Mouse (Mus musculus): ENCODE measurements at regions not wholly inside any gene's neighbourhood (a gene's known extent, or its start where the extent isn't known, plus 50 kb on each side); places are given as distances from the start of the nearest gene placed in this dataset.

DNA sequence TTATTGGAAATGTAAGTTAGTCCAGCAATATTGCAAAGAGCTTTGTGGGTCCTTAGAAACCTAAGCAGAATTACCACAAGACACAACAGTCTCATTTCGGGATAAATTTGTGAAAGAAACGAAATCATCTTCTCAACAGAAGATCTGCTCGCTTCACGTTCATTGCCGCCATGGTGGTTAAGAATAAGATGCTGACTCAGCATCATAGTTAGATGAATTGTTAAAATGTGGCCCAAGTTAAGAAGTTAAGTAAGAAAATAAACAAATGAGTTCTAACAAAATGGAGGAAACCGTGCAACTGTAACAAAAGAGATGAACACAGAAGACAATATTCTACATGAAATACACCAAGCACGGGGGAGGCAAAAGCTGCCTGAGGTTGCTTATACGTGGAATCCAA lies 465.9 kb upstream of the Pmfbp1 start:
- Histone ChIP-seq H3K9me3 (ENCODE audit: control insufficient read depth, insufficient read depth, low read depth, low read length) (no peaks in the 10 kb centered on the region), H3K4me3 (ENCODE audit: insufficient read depth in 1 of 2, low read depth in 1 of 2, low read length in 2 of 2, poor library complexity in 1 of 2, severe bottlenecking in 1 of 2) (no peak overlapping the region), H3K27ac (ENCODE audit: insufficient read depth, low read depth, low read length, poor library complexity, severe bottlenecking) (no peak overlapping the region), H3K9ac (ENCODE audit: insufficient read depth, low read depth, low read length, poor library complexity, severe bottlenecking) (no peak overlapping the region), H3K36me3 (ENCODE audit: control insufficient read depth, insufficient read depth, low read length, poor library complexity, severe bottlenecking) (no peaks in the 10 kb centered on the region), H3K4me1 (ENCODE audit: control insufficient read depth in 2 of 2, insufficient read depth in 2 of 2, low read length in 2 of 2, poor library complexity in 1 of 2) (no peaks in the 10 kb centered on the region)
- DNase-seq (ENCODE audit: low read depth, low spot score) = no peak
- in situ Hi-C loops (cut with MboI; ENCODE audit: low sequenced_read_pairs in 2 of 2, unreplicated experiment in 2 of 2) = no loop called here
- TF ChIP-seq MAFK (IDR thresholded peaks at IDR 0.05; ENCODE audit: insufficient read depth, low read depth, low read length) (peak; percentile 92), ZC3H11A (IDR thresholded peaks at IDR 0.05; ENCODE audit: borderline replicate concordance, low read depth, low read length) (no peak)

DNA sequence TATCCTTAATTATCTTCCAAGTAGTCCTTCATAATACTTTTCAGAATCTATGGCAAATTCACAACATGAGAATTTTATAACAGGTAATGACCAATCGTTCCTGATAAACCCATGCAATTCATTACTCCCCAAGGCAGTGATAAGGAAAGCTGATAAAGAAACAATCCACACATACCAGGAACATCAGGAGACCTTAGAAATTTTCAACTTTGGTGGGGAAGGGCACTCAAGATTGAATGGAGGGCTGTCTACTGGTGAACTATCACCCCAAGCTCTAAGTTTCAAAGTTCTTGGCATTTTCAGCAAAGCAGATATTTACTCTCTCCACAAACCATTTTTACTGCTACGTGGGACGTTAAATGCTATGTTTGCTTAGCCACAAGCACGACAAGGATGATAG lies 440.2 kb upstream of the Pmfbp1 start:
- no peak overlapping the region for H3K27ac ChIP-seq (ENCODE audit: insufficient read depth, low read depth, low read length, poor library complexity, severe bottlenecking)
- H3K4me1 ChIP-seq (ENCODE audit: control insufficient read depth in 2 of 2, insufficient read depth in 2 of 2, low read length in 2 of 2, poor library complexity in 1 of 2) = no peaks in the 10 kb centered on the region; a peak in 1 of 4 replicates
- TF ChIP-seq ZNF384 (IDR thresholded peaks at IDR 0.05; ENCODE audit: low read depth, low read length) (no peak), ZC3H11A (IDR thresholded peaks at IDR 0.05; ENCODE audit: borderline replicate concordance, low read depth, low read length) (no peak), MAFK (IDR thresholded peaks at IDR 0.05; ENCODE audit: insufficient read depth, low read depth, low read length) (no peak), CHD2 (IDR thresholded peaks at IDR 0.05; ENCODE audit: low read depth, low read length) (no peak), HCFC1 (IDR thresholded peaks at IDR 0.05; ENCODE audit: borderline replicate concordance, insufficient read depth, low read length) (no peak)
- H3K36me3 ChIP-seq (ENCODE audit: control insufficient read depth, insufficient read depth, low read length, poor library complexity, severe bottlenecking) = no peaks in the 10 kb centered on the region
- in situ Hi-C loops (cut with MboI; ENCODE audit: low sequenced_read_pairs in 2 of 2, unreplicated experiment in 2 of 2) = no loop called here
- H3K9me3 ChIP-seq (ENCODE audit: control insufficient read depth, insufficient read depth, low read depth, low read length) = no peaks in the 10 kb centered on the region
- H3K9ac ChIP-seq (ENCODE audit: insufficient read depth, low read depth, low read length, poor library complexity, severe bottlenecking) = no peak overlapping the region
- H3K4me3 ChIP-seq (ENCODE audit: insufficient read depth in 1 of 2, low read depth in 1 of 2, low read length in 2 of 2, poor library complexity in 1 of 2, severe bottlenecking in 1 of 2) = no peak overlapping the region
- no peak for DNase-seq (ENCODE audit: low read depth, low spot score)

DNA sequence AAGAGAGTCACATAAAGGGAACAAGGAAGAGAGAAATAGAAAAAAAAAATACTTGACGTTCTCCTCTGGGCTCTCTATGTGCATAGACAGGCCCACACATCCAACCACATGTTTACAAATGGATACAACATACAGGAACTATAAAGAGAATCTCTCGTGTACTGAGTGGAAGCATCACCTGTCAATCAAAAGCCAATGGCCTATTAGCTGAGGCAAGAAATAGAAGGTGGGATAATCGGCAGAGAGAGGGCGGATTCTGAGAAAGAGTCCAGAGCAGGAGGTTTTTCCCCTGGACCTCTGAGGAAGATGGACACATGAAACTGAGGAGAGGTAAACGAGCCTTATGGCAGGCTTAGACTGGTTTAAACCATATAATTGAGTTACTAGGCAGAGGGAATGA lies 434.7 kb upstream of the Pmfbp1 start:
- TF ChIP-seq CHD2 (IDR thresholded peaks at IDR 0.05; ENCODE audit: low read depth, low read length) = peak; percentile 79
- no peak for TF ChIP-seq ZC3H11A (IDR thresholded peaks at IDR 0.05; ENCODE audit: borderline replicate concordance, low read depth, low read length)
- no peaks in the 10 kb centered on the region for H3K9me3 ChIP-seq (ENCODE audit: control insufficient read depth, insufficient read depth, low read depth, low read length)
- DNase-seq (ENCODE audit: low read depth, low spot score) = no peak
- no peak overlapping the region for H3K9ac ChIP-seq (ENCODE audit: insufficient read depth, low read depth, low read length, poor library complexity, severe bottlenecking)
- no peaks in the 10 kb centered on the region for H3K36me3 ChIP-seq (ENCODE audit: control insufficient read depth, insufficient read depth, low read length, poor library complexity, severe bottlenecking)
- H3K4me1 ChIP-seq (ENCODE audit: control insufficient read depth in 2 of 2, insufficient read depth in 2 of 2, low read length in 2 of 2, poor library complexity in 1 of 2) = no peaks in the 10 kb centered on the region
- peak overlapping the region in 1 of 2 experiments; percentile 43; a peak in 1 of 4 replicates for H3K4me3 ChIP-seq (ENCODE audit: insufficient read depth in 1 of 2, low read depth in 1 of 2, low read length in 2 of 2, poor library complexity in 1 of 2, severe bottlenecking in 1 of 2)
- in situ Hi-C loops (cut with MboI; ENCODE audit: low sequenced_read_pairs in 2 of 2, unreplicated experiment in 2 of 2) = no loop called here
- no peak overlapping the region for H3K27ac ChIP-seq (ENCODE audit: insufficient read depth, low read depth, low read length, poor library complexity, severe bottlenecking)

GRCm38 (mm10) chr8:109062376-109062775 lies 431.5 kb upstream of the Pmfbp1 start:
- DNase-seq (ENCODE audit: low read depth, low spot score) = no peak
- Histone ChIP-seq H3K27ac (ENCODE audit: insufficient read depth, low read depth, low read length, poor library complexity, severe bottlenecking) (no peak overlapping the region), H3K4me3 (ENCODE audit: insufficient read depth in 1 of 2, low read depth in 1 of 2, low read length in 2 of 2, poor library complexity in 1 of 2, severe bottlenecking in 1 of 2) (no peak overlapping the region), H3K4me1 (ENCODE audit: control insufficient read depth in 2 of 2, insufficient read depth in 2 of 2, low read length in 2 of 2, poor library complexity in 1 of 2) (no peaks in the 10 kb centered on the region), H3K9me3 (ENCODE audit: control insufficient read depth, insufficient read depth, low read depth, low read length) (no peaks in the 10 kb centered on the region), H3K9ac (ENCODE audit: insufficient read depth, low read depth, low read length, poor library complexity, severe bottlenecking) (no peak overlapping the region), H3K36me3 (ENCODE audit: control insufficient read depth, insufficient read depth, low read length, poor library complexity, severe bottlenecking) (no peaks in the 10 kb centered on the region)
- in situ Hi-C loops (cut with MboI; ENCODE audit: low sequenced_read_pairs in 2 of 2, unreplicated experiment in 2 of 2) = no loop called here
- TF ChIP-seq ZC3H11A (IDR thresholded peaks at IDR 0.05; ENCODE audit: borderline replicate concordance, low read depth, low read length) = no peak

DNA sequence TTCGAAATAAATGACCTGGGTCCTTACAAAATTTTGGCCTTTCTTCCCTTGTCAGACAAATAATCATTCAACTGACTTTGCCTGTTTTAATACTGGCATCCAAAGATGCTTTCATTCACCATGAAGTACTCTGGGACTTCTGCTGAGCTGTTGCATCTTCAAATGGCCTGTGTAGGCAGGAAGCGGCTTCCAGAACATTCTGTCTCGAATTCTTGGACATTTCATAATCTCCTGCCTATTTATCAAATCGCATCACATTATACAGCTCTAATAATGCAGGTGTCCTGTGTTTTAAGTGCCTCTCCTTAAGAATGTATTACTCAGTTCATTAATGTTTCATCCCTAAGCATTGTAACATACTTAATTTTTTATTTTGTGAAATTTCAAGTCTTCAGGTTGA lies 420.1 kb upstream of the Pmfbp1 start:
- no peaks in the 10 kb centered on the region for H3K36me3 ChIP-seq (ENCODE audit: control insufficient read depth, insufficient read depth, low read length, poor library complexity, severe bottlenecking)
- in situ Hi-C loops (cut with MboI; ENCODE audit: low sequenced_read_pairs in 2 of 2, unreplicated experiment in 2 of 2) = no loop called here
- H3K9ac ChIP-seq (ENCODE audit: insufficient read depth, low read depth, low read length, poor library complexity, severe bottlenecking) = no peak overlapping the region
- no peak overlapping the region for H3K27ac ChIP-seq (ENCODE audit: insufficient read depth, low read depth, low read length, poor library complexity, severe bottlenecking)
- no peak for DNase-seq (ENCODE audit: low read depth, low spot score)
- TF ChIP-seq ZC3H11A (IDR thresholded peaks at IDR 0.05; ENCODE audit: borderline replicate concordance, low read depth, low read length) = no peak
- no peak for TF ChIP-seq HCFC1 (IDR thresholded peaks at IDR 0.05; ENCODE audit: borderline replicate concordance, insufficient read depth, low read length)
- no peak for TF ChIP-seq ZNF384 (IDR thresholded peaks at IDR 0.05; ENCODE audit: low read depth, low read length)
- no peak for TF ChIP-seq CHD2 (IDR thresholded peaks at IDR 0.05; ENCODE audit: low read depth, low read length)
- no peak for TF ChIP-seq MAFK (IDR thresholded peaks at IDR 0.05; ENCODE audit: insufficient read depth, low read depth, low read length)
- no peaks in the 10 kb centered on the region for H3K9me3 ChIP-seq (ENCODE audit: control insufficient read depth, insufficient read depth, low read depth, low read length)
- no peak overlapping the region for H3K4me3 ChIP-seq (ENCODE audit: insufficient read depth in 1 of 2, low read depth in 1 of 2, low read length in 2 of 2, poor library complexity in 1 of 2, severe bottlenecking in 1 of 2)
- H3K4me1 ChIP-seq (ENCODE audit: control insufficient read depth in 2 of 2, insufficient read depth in 2 of 2, low read length in 2 of 2, poor library complexity in 1 of 2) = peaks cover 0 to 2% of the 10 kb centered on the region in 2 experiments; a peak in 1 of 4 replicates
